Mouse (Mus musculus) MN1 (cell line): ENCODE measurements around the gene Olfr1243.
"Not testable (repeated sequence)": the region's sequence is repeated elsewhere in the genome, so short reads cannot be mapped to it uniquely, and the experiment has no call there.

ENCODE experiments used
- DNase-seq: peaks from one replicate; pipeline ENCODE4 v3.0.0-alpha.2; 2016; ENCODE audit warnings: low spot score

Gene Olfr1243

GRCm38 (mm10) chr2:89531387-89531786 is at the start of gene Olfr1243:
TSS of gene Olfr1243 (minus strand) at chr2:89531487.
- DNase-seq = no peak

DNA sequence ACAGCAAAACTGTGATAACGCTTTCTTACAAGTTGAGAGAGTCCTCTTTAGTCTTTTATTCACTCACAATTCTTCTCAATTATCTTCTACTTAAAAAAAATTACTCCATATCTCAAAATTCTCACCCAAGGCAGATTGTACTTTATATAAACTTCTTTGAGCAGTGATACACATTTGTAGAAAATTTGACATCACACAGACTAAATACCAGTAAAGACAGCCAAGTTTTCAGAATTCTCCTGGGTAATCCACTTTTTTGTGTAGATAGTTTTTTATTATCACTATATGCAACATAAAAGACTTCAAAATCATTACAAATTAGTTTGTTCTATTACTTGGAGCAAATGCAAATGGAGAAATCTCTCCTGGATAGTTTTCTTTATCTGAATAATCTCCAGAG is 47.1 kb upstream of the Olfr1243 start, which contains the start of gene Olfr1245:
Gene Olfr1245 (minus strand): TSS at position 101 of the 400 bp plus-strand sequence.
- no peak for DNase-seq

- not testable (repeated sequence) for DNase-seq
Observed at GRCm38 (mm10) chr2:89562706-89563105, 31.4 kb upstream of the Olfr1243 start.

GRCm38 (mm10) chr2:89544516-89544915 is 13.2 kb upstream of the Olfr1243 start:
- DNase-seq = no peak

GRCm38 (mm10) chr2:89539923-89540322 is 8.6 kb upstream of the Olfr1243 start:
- no peak for DNase-seq

GRCm38 (mm10) chr2:89498235-89498634 is 33.1 kb downstream of the Olfr1243 start, which contains the start of gene Olfr1242:
TSS of gene Olfr1242 (minus strand) at chr2:89498335.
- DNase-seq = no peak

GRCm38 (mm10) chr2:89487026-89487425 is 44.3 kb downstream of the Olfr1243 start, which contains the start of gene Olfr1241:
TSS of gene Olfr1241 (minus strand) at chr2:89487126.
- no peak for DNase-seq
